Mouse (Mus musculus) E14TG2a.4 (cell line): ENCODE measurements around the gene Rps6ka5.

ENCODE experiments used
- CTCF ChIP-seq: conservative IDR thresholded peaks from 2 replicates; pipeline ENCODE4 v1.5.1; 2014; ENCODE audit warnings: low read length
- NANOG ChIP-seq: IDR thresholded peaks from 2 replicates; pipeline ENCODE4 v1.6.1; 2014; ENCODE audit warnings: borderline replicate concordance, low read length, mixed read lengths
- POU5F1 ChIP-seq: IDR thresholded peaks from 2 replicates; pipeline ENCODE4 v1.6.1; 2014; ENCODE audit warnings: low read length, borderline replicate concordance

GRCm38 (mm10) chr12:100764329-100765018, 37.7 kb upstream of the Rps6ka5 start:
- TF ChIP-seq CTCF = no peak
- TF ChIP-seq NANOG = no peak
- TF ChIP-seq POU5F1 = no peak
